Mouse (Mus musculus) CD4-positive, CD25-positive, alpha-beta regulatory T cell, adult 9 weeks (primary cell): ENCODE measurements around the gene Tubb4b. TPM values are rescaled to one million over a fixed set of nuclear protein-coding genes. Genes with fewer than 3 reads are reported as not detected.

ENCODE experiments used
- polyA plus RNA-seq: library from polyadenylated mRNA; unstranded; fragments of 100-300 nt; shearing (Covaris generic); gene quantifications from one replicate; pipeline ENCODE4 v1.2.1, GENCODE M21; 2017

Gene Tubb4b
- 255 TPM for polyA plus RNA-seq

GRCm38 (mm10) chr2:25224492-25224765, at the start of gene Tubb4b:
Tubb4b (minus strand) TSS chr2:25224702.

GRCm38 (mm10) chr2:25271827-25272511, 47.5 kb upstream of the Tubb4b start, which contains the start of the genes Ssna1 and Anapc2:
Ssna1 (minus strand) TSS chr2:25272438.
Anapc2 (plus strand) TSS chr2:25272478.

GRCm38 (mm10) chr2:25262291-25262767, 37.8 kb upstream of the Tubb4b start, which contains the start of gene Tprn:
Tprn (plus strand) TSS chr2:25262618.

GRCm38 (mm10) chr2:25255284-25255779, 30.8 kb upstream of the Tubb4b start, which contains the start of gene Tmem203:
Tmem203 (plus strand) TSS chr2:25255439.

GRCm38 (mm10) chr2:25246183-25247072, 21.9 kb upstream of the Tubb4b start, which contains the start of gene AL732309.1:
AL732309.1 (minus strand) TSS chr2:25246863.

GRCm38 (mm10) chr2:25242101-25242506, 17.6 kb upstream of the Tubb4b start, which contains the start of the genes Rnf208 and Cysrt1:
Rnf208 (plus strand) TSS chr2:25242255.
Cysrt1 (minus strand) TSS chr2:25242452.

GRCm38 (mm10) chr2:25236614-25237013, 12.1 kb upstream of the Tubb4b start, which contains the start of gene Rnf224:
Rnf224 (minus strand) TSS chr2:25236787.

GRCm38 (mm10) chr2:25234050-25234449, 9.5 kb upstream of the Tubb4b start, which contains the start of gene Slc34a3:
Slc34a3 (minus strand) TSS chr2:25234364.

GRCm38 (mm10) chr2:25218445-25218844, 6.1 kb downstream of the Tubb4b start, which contains the start of gene Fam166a:
Fam166a (plus strand) TSS chr2:25218745.

GRCm38 (mm10) chr2:25214444-25214843, 10.1 kb downstream of the Tubb4b start, which contains the start of gene Stpg3:
Stpg3 (minus strand) TSS chr2:25214637.

GRCm38 (mm10) chr2:25211121-25211670, 13.3 kb downstream of the Tubb4b start, which contains the start of gene Nelfb:
Nelfb (minus strand) TSS chr2:25211489.

GRCm38 (mm10) chr2:25196172-25196954, 28.1 kb downstream of the Tubb4b start, which contains the start of gene Tor4a:
Tor4a (minus strand) TSS chr2:25196886.

GRCm38 (mm10) chr2:25180478-25180903, 44.0 kb downstream of the Tubb4b start, which contains the start of gene Nrarp:
Nrarp (plus strand) TSS chr2:25180758.

Other genes starting within 250 kb of the Tubb4b start
- gene Mrpl41, start 249.6 kb downstream of the Tubb4b start, polyA plus RNA-seq = 118 TPM
- 110 TPM for gene Pnpla7, start 248.7 kb downstream of the Tubb4b start, polyA plus RNA-seq
- 18.3 TPM for gene Nsmf, start 170.3 kb downstream of the Tubb4b start, polyA plus RNA-seq
- 0.93 TPM for gene Entpd8, start 144.4 kb downstream of the Tubb4b start, polyA plus RNA-seq
- 12.8 TPM for gene Noxa1, start 129.6 kb downstream of the Tubb4b start, polyA plus RNA-seq
- gene Nrarp, start 43.9 kb downstream of the Tubb4b start, polyA plus RNA-seq = 0.25 TPM
- gene Tor4a, start 27.8 kb downstream of the Tubb4b start, polyA plus RNA-seq = 144 TPM
- gene Nelfb, start 13.2 kb downstream of the Tubb4b start, polyA plus RNA-seq = 136 TPM
- not detected for gene Stpg3, start 10.1 kb downstream of the Tubb4b start, polyA plus RNA-seq
- not detected for gene Fam166a, start 6.0 kb downstream of the Tubb4b start, polyA plus RNA-seq
- not detected for gene Slc34a3, start 9.7 kb upstream of the Tubb4b start, polyA plus RNA-seq
- gene Rnf224, start 12.1 kb upstream of the Tubb4b start, polyA plus RNA-seq = not detected
- 0.67 TPM for gene Rnf208, start 17.6 kb upstream of the Tubb4b start, polyA plus RNA-seq
- not detected for gene Cysrt1, start 17.8 kb upstream of the Tubb4b start, polyA plus RNA-seq
- gene AL732309.1, start 22.2 kb upstream of the Tubb4b start, polyA plus RNA-seq = 9.0 TPM
- 15.7 TPM for gene Tmem203, start 30.7 kb upstream of the Tubb4b start, polyA plus RNA-seq
- 2.7 TPM for gene Tprn, start 37.9 kb upstream of the Tubb4b start, polyA plus RNA-seq
- gene Ssna1, start 47.7 kb upstream of the Tubb4b start, polyA plus RNA-seq = 148 TPM
- 99.6 TPM for gene Anapc2, start 47.8 kb upstream of the Tubb4b start, polyA plus RNA-seq
- gene Tmem210, start 63.4 kb upstream of the Tubb4b start, polyA plus RNA-seq = not detected
- gene Lrrc26, start 65.2 kb upstream of the Tubb4b start, polyA plus RNA-seq = not detected
- 0.36 TPM for gene Grin1, start 94.5 kb upstream of the Tubb4b start, polyA plus RNA-seq
- 26.1 TPM for gene Man1b1, start 107.6 kb upstream of the Tubb4b start, polyA plus RNA-seq
- gene Dpp7, start 131.7 kb upstream of the Tubb4b start, polyA plus RNA-seq = 23.7 TPM
- gene Uap1l1, start 141.0 kb upstream of the Tubb4b start, polyA plus RNA-seq = 12.9 TPM
- gene Sapcd2, start 147.6 kb upstream of the Tubb4b start, polyA plus RNA-seq = 0.37 TPM
- not detected for gene Entpd2, start 171.2 kb upstream of the Tubb4b start, polyA plus RNA-seq
- gene Npdc1, start 174.6 kb upstream of the Tubb4b start, polyA plus RNA-seq = 1.1 TPM
- 6.8 TPM for gene Fut7, start 198.6 kb upstream of the Tubb4b start, polyA plus RNA-seq
- gene Abca2, start 204.0 kb upstream of the Tubb4b start, polyA plus RNA-seq = 19.7 TPM
- 5.3 TPM for gene Clic3, start 232.1 kb upstream of the Tubb4b start, polyA plus RNA-seq
- 117 TPM for gene Paxx, start 236.4 kb upstream of the Tubb4b start, polyA plus RNA-seq
- gene Ptgds, start 245.3 kb upstream of the Tubb4b start, polyA plus RNA-seq = not detected